Mouse (Mus musculus): Measurements from ENCODE around the gene Pgbd5. TPM values are rescaled to one million over a fixed set of nuclear protein-coding genes. Genes with fewer than 3 reads are reported as not detected.
A peak's percentile ranks its signal among the peaks of the same experiment; 100 is the strongest.
"Not testable (repeated sequence)": the region's sequence is repeated elsewhere in the genome, so short reads cannot be mapped to it uniquely, and the experiment has no call there.

Gene Pgbd5
- total RNA-seq, 2 experiments from 2014 or later, result 2.5 to 3.9 TPM

DNA sequence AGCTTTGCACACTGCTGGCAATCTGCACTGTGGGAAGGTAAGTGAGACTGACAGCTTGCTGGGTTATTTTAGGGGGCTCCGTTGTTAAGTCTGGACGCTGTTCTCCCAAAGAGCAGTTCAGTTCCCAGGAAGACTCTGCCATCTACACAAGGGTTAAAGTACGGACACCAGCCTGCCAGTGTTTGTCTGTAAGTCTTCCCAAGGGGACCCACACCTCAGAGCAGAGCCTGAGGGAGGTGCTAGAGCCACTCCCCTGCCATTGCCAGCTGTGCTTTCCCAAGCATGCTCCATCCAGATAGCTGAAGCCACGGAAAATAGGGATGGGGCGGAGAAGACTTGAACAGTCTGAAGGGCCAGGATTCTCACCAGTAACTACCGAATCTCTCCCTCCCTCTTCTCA is 8.6 kb downstream of the Pgbd5 start:
- intact Hi-C loops (cut with DNase I), result no loop called here
- DNase-seq, result no peak

- intact Hi-C loops (cut with DNase I), result no loop called here
- DNase-seq, result no peak
Observed at GRCm38 (mm10) chr8:124429417-124429816, 10.0 kb downstream of the Pgbd5 start.

GRCm38 (mm10) chr8:124428721-124429120 is 10.7 kb downstream of the Pgbd5 start:
- DNase-seq; intact Hi-C loops (cut with DNase I): not testable (repeated sequence)

GRCm38 (mm10) chr8:124421413-124421812 is 18.0 kb downstream of the Pgbd5 start:
- DNase-seq, result peak; percentile 42 to 47

GRCm38 (mm10) chr8:124418927-124419326 is 20.5 kb downstream of the Pgbd5 start:
- intact Hi-C loops (cut with DNase I), result no loop called here
- DNase-seq, result no peak

More at GRCm38 (mm10) chr8:124421413-124421812, 18.0 kb downstream of the Pgbd5 start:
- intact Hi-C loops (cut with DNase I), result no loop called here

GRCm38 (mm10) chr8:124418185-124418584 is 21.3 kb downstream of the Pgbd5 start:
- intact Hi-C loops (cut with DNase I), result no loop called here
- peak in 1 of 2 experiments; percentile 36 for DNase-seq

DNA sequence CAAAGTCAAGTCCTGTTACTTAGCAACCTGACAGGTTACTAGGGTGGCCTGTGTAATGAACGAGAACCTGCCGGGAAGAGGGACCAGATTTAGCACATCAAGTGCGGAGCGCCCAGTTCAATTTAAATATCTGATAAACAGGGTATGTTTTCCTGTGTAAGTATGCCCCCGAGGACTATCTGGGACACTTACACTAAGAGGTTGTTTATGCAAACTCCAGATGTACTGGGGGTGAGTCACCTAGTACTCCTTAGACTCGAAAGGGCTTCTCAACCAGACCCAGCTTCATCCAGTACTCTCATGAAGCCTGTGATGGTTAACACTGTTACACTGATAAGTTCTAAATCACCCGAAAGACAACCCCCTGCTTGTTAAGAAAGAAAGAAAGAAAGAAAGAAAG is 22.8 kb downstream of the Pgbd5 start:
- intact Hi-C loops (cut with DNase I), result no loop called here
- DNase-seq, result no peak

- intact Hi-C loops (cut with DNase I), result no loop called here
- DNase-seq, result no peak
Observed at GRCm38 (mm10) chr8:124415789-124416188, 23.7 kb downstream of the Pgbd5 start.

GRCm38 (mm10) chr8:124415002-124415401 is 24.5 kb downstream of the Pgbd5 start:
- intact Hi-C loops (cut with DNase I), result no loop called here
- peak in 1 of 2 experiments; percentile 46 for DNase-seq

DNA sequence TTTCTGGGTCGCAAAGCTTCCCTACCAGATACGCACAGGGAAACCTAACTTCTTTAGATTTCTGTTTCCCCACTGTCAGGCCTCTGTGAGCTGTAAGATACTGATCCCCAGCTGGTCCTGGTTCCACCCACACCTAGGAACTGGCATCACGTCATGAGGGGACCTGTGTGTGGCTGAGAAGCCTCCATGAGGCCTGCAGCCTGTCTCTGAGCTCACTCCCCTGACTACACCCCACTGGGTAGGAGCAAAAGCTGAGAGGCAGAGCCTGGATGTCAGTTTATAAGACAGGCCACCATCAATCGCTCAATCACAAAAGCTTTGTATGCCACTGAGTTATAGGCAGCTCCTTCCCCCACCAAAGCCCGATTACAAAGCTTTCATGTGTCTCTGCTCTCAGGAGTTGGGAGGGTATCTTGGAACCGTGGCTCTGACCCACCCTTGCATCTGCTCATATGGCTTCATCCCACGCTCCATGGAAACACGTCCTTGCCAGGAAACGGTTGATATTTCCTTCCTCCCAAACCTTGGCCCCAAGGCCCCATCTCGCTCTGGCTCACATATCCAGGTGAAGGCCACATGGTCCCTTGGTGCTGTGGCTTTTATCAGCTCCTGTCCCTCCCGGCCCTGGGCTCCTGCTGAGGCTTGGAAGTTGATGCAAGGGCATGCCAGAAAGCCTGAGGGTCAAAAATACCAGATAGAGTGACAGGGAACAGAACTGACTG is 26.1 kb downstream of the Pgbd5 start:
- no peak for DNase-seq
- intact Hi-C loops (cut with DNase I), result no loop called here

GRCm38 (mm10) chr8:124412496-124413243 is 26.8 kb downstream of the Pgbd5 start:
- intact Hi-C loops (cut with DNase I), result no loop called here
- DNase-seq, result no peak

DNA sequence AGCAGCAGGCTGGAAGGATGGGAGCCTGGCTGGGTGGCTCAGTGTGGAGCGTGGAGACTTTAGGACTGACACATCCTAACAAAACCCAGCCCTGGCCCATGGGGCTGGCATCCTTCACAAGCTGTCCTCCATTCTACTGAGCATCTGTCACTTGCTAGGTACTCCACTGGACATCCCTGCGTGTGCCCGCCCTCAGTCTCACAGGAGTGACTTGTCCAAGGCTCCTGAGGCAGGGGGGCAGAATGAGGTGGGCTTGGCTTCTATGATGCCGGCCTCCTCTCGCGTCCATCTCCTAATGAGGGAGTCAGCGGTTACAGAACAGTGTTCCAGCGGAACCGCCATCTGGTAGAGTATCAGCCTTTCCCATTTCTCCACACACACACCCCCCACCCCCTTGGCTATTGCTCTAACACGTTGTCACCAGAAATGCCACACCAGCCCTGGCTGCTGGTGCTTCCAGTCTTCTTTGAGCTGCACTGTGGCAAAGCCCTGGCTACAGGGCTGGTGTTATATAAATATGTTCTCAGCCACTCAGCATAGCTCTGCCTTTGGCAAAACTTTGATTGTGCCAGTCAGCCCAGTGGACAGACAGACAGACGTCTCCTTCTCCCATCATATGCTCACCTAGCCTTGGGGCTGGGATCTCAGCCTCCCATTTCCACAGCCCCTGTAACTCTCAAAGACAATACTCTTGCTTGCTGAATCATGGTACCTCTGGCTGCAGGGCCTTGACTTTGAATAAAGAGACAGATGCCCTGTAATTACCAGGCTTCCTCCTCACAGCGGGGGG is 34.8 kb downstream of the Pgbd5 start:
- intact Hi-C loops (cut with DNase I), result loop anchor here (5.0 to 10.0 kb wide), 2 partner anchors 168 to 270 kb away; no protein-coding TSS in a partner anchor
- no peak for DNase-seq

GRCm38 (mm10) chr8:124403876-124404275 is 35.6 kb downstream of the Pgbd5 start:
- intact Hi-C loops (cut with DNase I), result loop anchor here (5.0 to 10.0 kb wide), 2 partner anchors 168 to 271 kb away; no protein-coding TSS in a partner anchor
- DNase-seq, result peak in 1 of 2 experiments; percentile 33

DNA sequence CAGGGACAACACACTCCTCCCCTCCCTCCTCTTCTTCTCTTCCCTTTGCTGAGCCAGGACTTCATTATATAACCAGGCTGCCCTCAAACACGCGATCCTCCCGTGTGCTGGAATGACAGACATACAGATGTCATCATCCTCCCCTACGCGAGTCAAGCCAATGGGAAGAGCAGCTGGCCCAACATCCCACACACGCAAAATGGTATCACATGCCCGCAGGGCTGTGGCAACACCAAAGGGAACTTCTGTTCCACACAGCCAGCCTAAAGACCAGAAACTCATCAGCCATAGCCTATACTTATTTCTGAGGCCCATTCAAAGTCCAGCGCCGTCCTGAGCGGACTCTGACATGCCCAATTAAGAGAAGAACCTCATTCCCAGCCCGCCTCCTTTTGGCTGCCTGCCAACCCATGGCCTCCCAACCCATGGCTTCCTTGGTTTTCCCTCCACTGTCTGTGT is 40.0 kb downstream of the Pgbd5 start:
- intact Hi-C loops (cut with DNase I), result loop anchor here (5.0 kb wide), 1 partner anchor 123 kb away; the partner anchor contains the start of gene Cog2

DNA sequence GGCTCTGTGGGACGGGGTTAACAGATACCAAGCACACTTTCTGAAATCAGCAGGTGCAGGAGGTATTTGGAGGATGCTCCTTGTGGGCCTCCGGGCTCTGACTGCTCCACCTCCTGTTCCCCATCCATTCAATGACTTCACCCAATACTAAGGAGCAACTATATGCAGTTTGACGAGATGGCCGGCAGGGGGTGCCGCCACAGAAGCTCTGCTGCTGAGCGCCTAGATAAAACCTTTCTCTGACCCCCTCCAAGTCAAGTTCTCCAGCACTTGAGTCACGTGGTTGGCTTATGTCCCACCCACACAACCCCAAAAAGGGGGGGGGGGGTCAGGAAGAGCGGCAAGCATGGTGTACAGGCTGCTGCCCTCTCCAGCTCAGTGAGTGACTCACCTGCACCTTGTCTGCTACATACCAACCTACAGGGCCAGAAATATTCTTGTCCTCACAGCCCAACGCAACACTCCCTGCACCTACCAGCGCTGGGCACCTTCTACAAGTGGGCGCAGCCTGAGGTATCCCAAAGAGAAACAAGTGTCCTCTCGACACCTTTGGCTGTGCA is 40.5 kb downstream of the Pgbd5 start:
- peak in 1 of 2 experiments; percentile 64 for DNase-seq
- intact Hi-C loops (cut with DNase I), result loop anchor here (5.0 kb wide), 1 partner anchor 123 kb away; the partner anchor contains the start of gene Cog2

More for the DNA sequence above, 40.0 kb downstream of the Pgbd5 start:
- peak in 1 of 2 experiments; percentile 18 for DNase-seq

GRCm38 (mm10) chr8:124397321-124398065 is 42.0 kb downstream of the Pgbd5 start:
- intact Hi-C loops (cut with DNase I), result loop anchor here (5.0 kb wide), 1 partner anchor 125 kb away; the partner anchor contains the start of gene Cog2
- DNase-seq, result no peak

DNA sequence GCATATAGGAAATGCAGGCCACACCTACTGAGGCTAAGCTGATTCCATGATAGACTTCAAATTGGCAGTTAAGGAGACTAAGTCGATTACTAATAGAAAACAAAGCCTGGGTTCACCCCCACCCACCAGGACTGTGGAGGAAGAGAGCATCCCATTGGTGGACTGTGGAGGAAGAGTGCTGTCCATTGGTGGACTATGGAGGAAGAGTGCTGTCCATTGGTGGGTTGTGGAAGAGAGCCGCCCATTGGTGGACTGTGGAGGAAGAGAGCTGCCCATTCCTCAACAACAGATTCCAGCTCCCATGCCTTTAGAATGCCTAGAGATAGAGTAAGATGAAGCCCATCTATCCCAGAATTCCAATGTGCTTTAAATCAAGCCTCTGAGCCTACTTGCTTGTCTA is 42.9 kb downstream of the Pgbd5 start:
- no peak for DNase-seq
- intact Hi-C loops (cut with DNase I), result loop anchor here (5.0 kb wide), 1 partner anchor 126 kb away; the partner anchor contains the start of gene Cog2

GRCm38 (mm10) chr8:124395392-124395791 is 44.1 kb downstream of the Pgbd5 start:
- intact Hi-C loops (cut with DNase I), result loop anchor here (5.0 kb wide), 1 partner anchor 127 kb away; the partner anchor contains the start of gene Cog2
- DNase-seq, result no peak

- intact Hi-C loops (cut with DNase I), result loop anchor here (5.0 kb wide), 1 partner anchor 127 kb away; the partner anchor contains the start of gene Cog2
- DNase-seq, result no peak
Observed at GRCm38 (mm10) chr8:124394951-124395350, 44.5 kb downstream of the Pgbd5 start.

Data from heart, postnatal 10 days (tissue).